Mouse (Mus musculus): ENCODE measurements around the gene Ankrd45. TPM values are rescaled to one million over a fixed set of nuclear protein-coding genes. Genes with fewer than 3 reads are reported as not detected.

Ankrd45 gene
- polyA plus RNA-seq (2012; rRNA removed), result not detected in 2 replicates

GRCm38 (mm10) chr1:161142531-161143159 lies at the start of gene Ankrd45:
Ankrd45 (plus strand) TSS chr1:161142691.
- Histone ChIP-seq H3K27me3 (ENCODE audit: control insufficient read depth, insufficient read depth, low read length) (no peaks in the 10 kb centered on the region), H3K4me1 (ENCODE audit: control insufficient read depth, insufficient read depth, insufficient read length) (peaks cover 5% of the 10 kb centered on the region; the same call in 1 of the 2 replicates), H3K36me3 (ENCODE audit: control insufficient read depth, insufficient read depth, low read length) (no peaks in the 10 kb centered on the region), H3K4me3 (ENCODE audit: extremely low read depth, insufficient read depth, insufficient read length) (no peak within 1 kb of the TSS), H3K27ac (ENCODE audit: insufficient read depth, low read length) (no peak within 1 kb of the TSS)
- TF ChIP-seq CTCF (IDR thresholded peaks at IDR 0.05; ENCODE audit: extremely low read depth, insufficient read depth, insufficient read length, insufficient replicate concordance), result no peak
- no peak for TF ChIP-seq POLR2A (IDR thresholded peaks at IDR 0.05; ENCODE audit: low read depth, low read length)
- 22% methylated on average over 33 of the region's 33 CpGs for WGBS
- DNase-seq (ENCODE audit: low read depth in 1 of 2, low spot score in 2 of 2), result no peak

GRCm38 (mm10) chr1:161099721-161100405 lies 42.6 kb upstream of the Ankrd45 start:
- no peaks in the 10 kb centered on the region for H3K4me1 ChIP-seq (ENCODE audit: control insufficient read depth, insufficient read depth, insufficient read length)
- no peak for DNase-seq (ENCODE audit: low read depth in 1 of 2, low spot score in 2 of 2)
- WGBS, result 82% methylated on average over 4 of the region's 4 CpGs
- no peak overlapping the region for H3K4me3 ChIP-seq (ENCODE audit: extremely low read depth, insufficient read depth, insufficient read length)
- H3K27me3 ChIP-seq (ENCODE audit: control insufficient read depth, insufficient read depth, low read length), result no peaks in the 10 kb centered on the region
- peaks cover 15% of the 10 kb centered on the region for H3K36me3 ChIP-seq (ENCODE audit: control insufficient read depth, insufficient read depth, low read length)
- TF ChIP-seq POLR2A (IDR thresholded peaks at IDR 0.05; ENCODE audit: low read depth, low read length) (no peak), CTCF (IDR thresholded peaks at IDR 0.05; ENCODE audit: extremely low read depth, insufficient read depth, insufficient read length, insufficient replicate concordance) (no peak)
- no peak overlapping the region for H3K27ac ChIP-seq (ENCODE audit: insufficient read depth, low read length)

- H3K27ac ChIP-seq (ENCODE audit: insufficient read depth, low read length), result no peak overlapping the region
- no peak for DNase-seq (ENCODE audit: low read depth in 1 of 2, low spot score in 2 of 2)
- TF ChIP-seq CTCF (IDR thresholded peaks at IDR 0.05; ENCODE audit: extremely low read depth, insufficient read depth, insufficient read length, insufficient replicate concordance), result no peak
- no peak for TF ChIP-seq POLR2A (IDR thresholded peaks at IDR 0.05; ENCODE audit: low read depth, low read length)
- 75% methylated on average over 1 of the region's 1 CpGs for WGBS
- H3K27me3 ChIP-seq (ENCODE audit: control insufficient read depth, insufficient read depth, low read length), result no peaks in the 10 kb centered on the region
- peaks cover 11% of the 10 kb centered on the region for H3K36me3 ChIP-seq (ENCODE audit: control insufficient read depth, insufficient read depth, low read length)
- H3K4me1 ChIP-seq (ENCODE audit: control insufficient read depth, insufficient read depth, insufficient read length), result no peaks in the 10 kb centered on the region
- no peak overlapping the region for H3K4me3 ChIP-seq (ENCODE audit: extremely low read depth, insufficient read depth, insufficient read length)
These were observed 38.6 kb upstream of the Ankrd45 start for GRCm38 (mm10) chr1:161103842-161104241.

- Histone ChIP-seq H3K27ac (ENCODE audit: insufficient read depth, low read length) (no peak overlapping the region), H3K4me3 (ENCODE audit: extremely low read depth, insufficient read depth, insufficient read length) (no peak overlapping the region), H3K36me3 (ENCODE audit: control insufficient read depth, insufficient read depth, low read length) (peaks cover 13% of the 10 kb centered on the region), H3K4me1 (ENCODE audit: control insufficient read depth, insufficient read depth, insufficient read length) (no peaks in the 10 kb centered on the region; the same call in 1 of the 2 replicates), H3K27me3 (ENCODE audit: control insufficient read depth, insufficient read depth, low read length) (no peaks in the 10 kb centered on the region)
- no peak for DNase-seq (ENCODE audit: low read depth in 1 of 2, low spot score in 2 of 2)
- 92% methylated on average over 8 of the region's 8 CpGs for WGBS
- TF ChIP-seq POLR2A (IDR thresholded peaks at IDR 0.05; ENCODE audit: low read depth, low read length) (no peak), CTCF (IDR thresholded peaks at IDR 0.05; ENCODE audit: extremely low read depth, insufficient read depth, insufficient read length, insufficient replicate concordance) (no peak)
These were observed 33.3 kb upstream of the Ankrd45 start for GRCm38 (mm10) chr1:161109216-161109615.

- DNase-seq (ENCODE audit: low read depth in 1 of 2, low spot score in 2 of 2), result no peak
- no peak overlapping the region for H3K27ac ChIP-seq (ENCODE audit: insufficient read depth, low read length)
- no peaks in the 10 kb centered on the region; the same call in none of the 2 replicates for H3K4me1 ChIP-seq (ENCODE audit: control insufficient read depth, insufficient read depth, insufficient read length)
- H3K4me3 ChIP-seq (ENCODE audit: extremely low read depth, insufficient read depth, insufficient read length), result no peak overlapping the region
- no peaks in the 10 kb centered on the region for H3K27me3 ChIP-seq (ENCODE audit: control insufficient read depth, insufficient read depth, low read length)
- H3K36me3 ChIP-seq (ENCODE audit: control insufficient read depth, insufficient read depth, low read length), result peaks cover under 1% of the 10 kb centered on the region; the same call in 1 of the 2 replicates
- no peak for TF ChIP-seq POLR2A (IDR thresholded peaks at IDR 0.05; ENCODE audit: low read depth, low read length)
- TF ChIP-seq CTCF (IDR thresholded peaks at IDR 0.05; ENCODE audit: extremely low read depth, insufficient read depth, insufficient read length, insufficient replicate concordance), result no peak
These were observed 27.9 kb upstream of the Ankrd45 start for GRCm38 (mm10) chr1:161114591-161114990.

- no peak overlapping the region for H3K4me3 ChIP-seq (ENCODE audit: extremely low read depth, insufficient read depth, insufficient read length)
- TF ChIP-seq POLR2A (IDR thresholded peaks at IDR 0.05; ENCODE audit: low read depth, low read length), result no peak
- TF ChIP-seq CTCF (IDR thresholded peaks at IDR 0.05; ENCODE audit: extremely low read depth, insufficient read depth, insufficient read length, insufficient replicate concordance), result no peak
- WGBS, result 91% methylated on average over 10 of the region's 10 CpGs
- 0 out of 2 replicates have a peak, but pooled peaks cover 1% of the 10 kb centered on the region for H3K36me3 ChIP-seq (ENCODE audit: control insufficient read depth, insufficient read depth, low read length)
- DNase-seq (ENCODE audit: low read depth in 1 of 2, low spot score in 2 of 2), result no peak
- no peaks in the 10 kb centered on the region for H3K4me1 ChIP-seq (ENCODE audit: control insufficient read depth, insufficient read depth, insufficient read length)
- H3K27ac ChIP-seq (ENCODE audit: insufficient read depth, low read length), result no peak overlapping the region
- H3K27me3 ChIP-seq (ENCODE audit: control insufficient read depth, insufficient read depth, low read length), result no peaks in the 10 kb centered on the region
These were observed 19.7 kb upstream of the Ankrd45 start for GRCm38 (mm10) chr1:161122661-161123418.

Measured in spleen, adult 2 months (tissue).